Mouse (Mus musculus) heart, embryonic 15.5 days (tissue): ENCODE data around the gene Cct5. TPM values are rescaled to one million over a fixed set of nuclear protein-coding genes. Genes with fewer than 3 reads are reported as not detected.

Experiments used
- ATAC-seq: fragments of 200-750 bp; cut with Nextera tagmentation; replicated peaks from 2 replicates; pipeline ENCODE4 v1.8.0; 2017; ENCODE audit warnings: low read depth, moderate TSS enrichment; ENCODE audit not compliant: insufficient number of reproducible peaks, insufficient read depth, low FRiP score
- H3K27ac ChIP-seq: fragments of 300-500 bp; sonication (generic); 2 replicates; pipeline ENCODE4 v1.5.1; 2015; ENCODE audit warnings: mild to moderate bottlenecking, inconsistent platforms
- H3K27me3 ChIP-seq: fragments of 300-500 bp; sonication (generic); 2 replicates; pipeline ENCODE4 v1.6.1; 2015; ENCODE audit warnings: inconsistent platforms
- H3K36me3 ChIP-seq: fragments of 300-500 bp; sonication (generic); 2 replicates; pipeline ENCODE4 v1.6.1; 2015; ENCODE audit warnings: mild to moderate bottlenecking, inconsistent platforms
- H3K4me1 ChIP-seq: fragments of 300-500 bp; sonication (generic); replicated peaks from 2 replicates; pipeline ENCODE4 v1.6.1; 2015; ENCODE audit warnings: inconsistent platforms
- H3K4me2 ChIP-seq: fragments of 300-500 bp; sonication (generic); 2 replicates; pipeline ENCODE4 v1.6.1; 2015; ENCODE audit warnings: inconsistent platforms, mild to moderate bottlenecking, moderate library complexity
- H3K4me3 ChIP-seq: fragments of 300-500 bp; sonication (generic); 2 replicates; pipeline ENCODE4 v1.5.1; 2015; ENCODE audit warnings: mild to moderate bottlenecking, inconsistent platforms
- H3K9ac ChIP-seq: fragments of 300-500 bp; sonication (generic); 2 replicates; pipeline ENCODE4 v1.6.1; 2015; ENCODE audit warnings: mild to moderate bottlenecking, inconsistent platforms
- H3K9me3 ChIP-seq: fragments of 300-500 bp; sonication (generic); replicated peaks from 2 replicates; pipeline ENCODE4 v1.6.1; 2016; ENCODE audit warnings: inconsistent platforms
- WGBS: fragments of 180-500 bp; shearing (Covaris S2); methylation state at CpG from one replicate; pipeline ENCODE4 v1.1.7; 2015; ENCODE audit warnings: mixed read lengths; 5-methylcytosine and 5-hydroxymethylcytosine counted together
- polyA plus RNA-seq: library from polyadenylated mRNA; unstranded; fragments of >200 nt; fragmentation: Nextera tagmentation; extraction: Ambion mirVana; gene quantifications from 2 replicates; pipeline ENCODE4 v1.2.1, GENCODE M21; 2015

Cct5 gene
- polyA plus RNA-seq, 1 experiment from 2014 or later = 312 TPM

GRCm38 (mm10) chr15:31627277-31628154, 25.9 kb upstream of the Cct5 start:
- H3K4me2 ChIP-seq = no peak overlapping the region
- no peak overlapping the region for H3K27ac ChIP-seq
- WGBS = 35% methylated on average over 12 of the region's 12 CpGs
- no peak overlapping the region for H3K4me3 ChIP-seq
- no peaks in the 10 kb centered on the region for H3K27me3 ChIP-seq
- no peak overlapping the region for H3K9ac ChIP-seq
- peaks cover 1% of the 10 kb centered on the region; the same call in 1 of the 2 replicates for H3K4me1 ChIP-seq
- H3K36me3 ChIP-seq = no peaks in the 10 kb centered on the region
- H3K9me3 ChIP-seq = no peaks in the 10 kb centered on the region
- ATAC-seq = no peak

GRCm38 (mm10) chr15:31619521-31619920, 17.9 kb upstream of the Cct5 start:
- no peak overlapping the region for H3K27ac ChIP-seq
- H3K9me3 ChIP-seq = no peaks in the 10 kb centered on the region
- no peak overlapping the region for H3K4me3 ChIP-seq
- no peak for ATAC-seq
- H3K4me2 ChIP-seq = no peak overlapping the region
- WGBS = 89% methylated on average over 8 of the region's 8 CpGs
- no peaks in the 10 kb centered on the region for H3K27me3 ChIP-seq
- H3K4me1 ChIP-seq = no peaks in the 10 kb centered on the region
- H3K36me3 ChIP-seq = peaks cover 23% of the 10 kb centered on the region
- no peak overlapping the region for H3K9ac ChIP-seq

- H3K4me1 ChIP-seq = no peaks in the 10 kb centered on the region
- no peaks in the 10 kb centered on the region for H3K27me3 ChIP-seq
- WGBS = 91% methylated on average over 9 of the region's 9 CpGs
- H3K4me3 ChIP-seq = no peak overlapping the region
- no peak overlapping the region for H3K27ac ChIP-seq
- H3K4me2 ChIP-seq = no peak overlapping the region
- no peaks in the 10 kb centered on the region for H3K9me3 ChIP-seq
- H3K36me3 ChIP-seq = peaks cover 23% of the 10 kb centered on the region
- no peak for ATAC-seq
- H3K9ac ChIP-seq = no peak overlapping the region
Observed at GRCm38 (mm10) chr15:31617261-31617660, 15.7 kb upstream of the Cct5 start.

DNA sequence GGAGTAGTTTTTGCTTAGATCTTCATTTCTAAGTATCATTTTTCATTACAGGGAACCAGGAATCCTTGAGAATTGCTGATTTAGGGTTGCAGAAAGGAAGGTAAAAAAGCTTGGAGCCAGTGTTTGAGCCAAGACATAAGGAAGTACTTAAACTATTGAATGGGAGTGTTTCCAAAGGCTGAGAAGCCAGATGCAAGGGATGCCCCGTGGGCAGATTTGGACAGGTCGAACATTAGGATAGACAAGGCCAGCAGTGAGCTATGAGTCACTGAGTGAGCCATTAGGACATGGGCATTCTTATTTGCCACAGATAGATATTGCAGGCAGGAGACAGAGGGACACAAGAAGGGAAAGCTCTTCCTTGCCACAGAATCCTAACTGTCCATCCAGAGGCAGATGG, 13.1 kb upstream of the Cct5 start:
- Histone ChIP-seq H3K9me3 (no peaks in the 10 kb centered on the region), H3K36me3 (peaks cover 23% of the 10 kb centered on the region), H3K9ac (no peak overlapping the region), H3K27ac (no peak overlapping the region), H3K4me1 (no peaks in the 10 kb centered on the region), H3K4me2 (no peak overlapping the region), H3K27me3 (no peaks in the 10 kb centered on the region), H3K4me3 (no peak overlapping the region)
- ATAC-seq = no peak
- 87% methylated on average over 2 of the region's 2 CpGs for WGBS

DNA sequence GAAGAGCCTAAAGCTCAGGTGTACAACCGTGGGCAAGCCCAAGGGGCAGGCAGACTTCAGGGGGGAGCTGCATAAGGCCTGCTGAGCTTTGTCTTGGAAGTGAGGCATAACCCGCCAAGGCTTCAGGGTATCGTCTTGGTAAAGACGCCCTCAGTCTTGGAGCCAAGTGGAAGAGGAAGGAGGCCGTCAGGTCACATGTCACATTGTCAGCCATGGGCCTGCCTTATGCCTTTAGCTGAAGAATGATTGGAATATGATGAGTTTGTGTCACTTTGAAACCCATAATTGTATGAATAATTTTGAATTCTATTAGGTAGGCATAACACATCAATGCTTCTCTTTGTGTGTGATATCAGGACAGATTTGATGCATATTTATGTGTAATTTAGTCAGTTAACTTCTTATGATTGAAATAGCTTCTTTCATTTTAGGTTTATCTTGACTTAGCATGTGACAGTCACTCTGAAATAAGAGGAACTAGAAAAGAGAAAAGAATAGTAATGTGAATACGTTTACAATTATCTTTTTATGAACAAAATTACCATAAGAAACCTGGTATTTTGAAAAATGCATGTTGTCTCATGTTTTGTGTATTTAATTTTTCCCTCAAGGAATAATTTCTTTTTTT, 12.3 kb upstream of the Cct5 start:
- no peak overlapping the region for H3K4me3 ChIP-seq
- no peak for ATAC-seq
- H3K9me3 ChIP-seq = no peaks in the 10 kb centered on the region
- WGBS = 83% methylated on average over 6 of the region's 6 CpGs
- H3K36me3 ChIP-seq = peaks cover 16% of the 10 kb centered on the region
- H3K4me1 ChIP-seq = no peaks in the 10 kb centered on the region
- H3K9ac ChIP-seq = no peak overlapping the region
- no peaks in the 10 kb centered on the region for H3K27me3 ChIP-seq
- no peak overlapping the region for H3K4me2 ChIP-seq
- no peak overlapping the region for H3K27ac ChIP-seq

GRCm38 (mm10) chr15:31611976-31612375, 10.4 kb upstream of the Cct5 start:
- Histone ChIP-seq H3K36me3 (peaks cover 3% of the 10 kb centered on the region; the same call in 1 of the 2 replicates), H3K27ac (no peak overlapping the region), H3K4me2 (no peak overlapping the region), H3K9ac (no peak overlapping the region), H3K9me3 (no peaks in the 10 kb centered on the region), H3K27me3 (no peaks in the 10 kb centered on the region), H3K4me3 (no peak overlapping the region), H3K4me1 (peaks cover under 1% of the 10 kb centered on the region)
- 88% methylated on average over 4 of the region's 4 CpGs for WGBS
- no peak for ATAC-seq

GRCm38 (mm10) chr15:31611027-31611426, 9.4 kb upstream of the Cct5 start:
- H3K4me2 ChIP-seq = no peak overlapping the region
- H3K4me3 ChIP-seq = no peak overlapping the region
- H3K27me3 ChIP-seq = no peaks in the 10 kb centered on the region
- H3K9ac ChIP-seq = no peak overlapping the region
- no peaks in the 10 kb centered on the region; the same call in 1 of the 2 replicates for H3K36me3 ChIP-seq
- WGBS = 70% methylated on average over 3 of the region's 3 CpGs
- no peak for ATAC-seq
- H3K9me3 ChIP-seq = no peaks in the 10 kb centered on the region
- no peak overlapping the region for H3K27ac ChIP-seq
- peaks cover 5% of the 10 kb centered on the region for H3K4me1 ChIP-seq

- ATAC-seq = no peak
- Histone ChIP-seq H3K9ac (no peak overlapping the region), H3K27me3 (no peaks in the 10 kb centered on the region), H3K4me2 (no peak overlapping the region), H3K4me1 (peaks cover 14% of the 10 kb centered on the region), H3K27ac (no peak overlapping the region), H3K4me3 (no peak overlapping the region), H3K9me3 (no peaks in the 10 kb centered on the region), H3K36me3 (no peaks in the 10 kb centered on the region; the same call in 1 of the 2 replicates)
- 48% methylated on average over 6 of the region's 6 CpGs for WGBS
Observed at GRCm38 (mm10) chr15:31606821-31607220, 5.2 kb upstream of the Cct5 start.

GRCm38 (mm10) chr15:31603113-31603512, 1.5 kb upstream of the Cct5 start:
- H3K4me3 ChIP-seq = peak overlapping the region; percentile 76; the same call in 1 of the 2 replicates
- no peak overlapping the region for H3K9ac ChIP-seq
- H3K4me1 ChIP-seq = peaks cover 36% of the 10 kb centered on the region
- no peaks in the 10 kb centered on the region for H3K9me3 ChIP-seq
- H3K36me3 ChIP-seq = no peaks in the 10 kb centered on the region
- peak overlapping the region; percentile 75 for H3K4me2 ChIP-seq
- 0 out of 2 replicates have a peak overlapping the region, but pooled peaks have one; percentile 94 for H3K27ac ChIP-seq
- 86% methylated on average over 13 of the region's 13 CpGs for WGBS
- no peak for ATAC-seq
- H3K27me3 ChIP-seq = no peaks in the 10 kb centered on the region

- peaks cover 36% of the 10 kb centered on the region for H3K4me1 ChIP-seq
- peak overlapping the region; percentile 76 for H3K4me3 ChIP-seq
- WGBS = 2% methylated on average over 15 of the region's 15 CpGs
- peak overlapping the region; percentile 94 for H3K27ac ChIP-seq
- no peaks in the 10 kb centered on the region for H3K9me3 ChIP-seq
- H3K4me2 ChIP-seq = peak overlapping the region; percentile 75
- H3K27me3 ChIP-seq = no peaks in the 10 kb centered on the region
- H3K36me3 ChIP-seq = no peaks in the 10 kb centered on the region
- ATAC-seq = peak; percentile 43; the same call in 1 of the 2 replicates
- peak overlapping the region; percentile 96 for H3K9ac ChIP-seq
Observed at GRCm38 (mm10) chr15:31602426-31602825, 822 bp upstream of the Cct5 start.

DNA sequence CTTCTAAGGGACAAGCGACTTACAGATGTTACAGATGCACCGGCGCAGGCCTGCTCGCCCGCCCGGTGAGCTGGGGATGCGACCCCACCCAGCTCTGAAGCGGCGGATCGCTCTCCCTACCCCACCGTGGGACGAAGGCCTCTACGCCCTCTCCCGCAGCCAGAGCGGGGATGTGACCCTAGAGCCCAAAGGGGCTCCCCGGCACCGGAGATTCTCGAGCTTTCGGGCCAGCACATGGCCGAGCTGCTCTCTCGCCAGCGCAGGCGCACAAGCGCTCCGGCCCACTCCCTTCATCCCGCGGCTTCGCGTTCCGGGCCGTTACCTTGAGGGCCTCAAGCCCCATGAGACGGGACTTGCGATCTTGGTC, 342 bp downstream of the Cct5 start:
- H3K27ac ChIP-seq = peak overlapping the region; percentile 74
- no peaks in the 10 kb centered on the region for H3K9me3 ChIP-seq
- WGBS = under 1% methylated on average over 33 of the region's 33 CpGs
- ATAC-seq = peak; percentile 68
- peak overlapping the region; percentile 76 for H3K4me3 ChIP-seq
- H3K27me3 ChIP-seq = no peaks in the 10 kb centered on the region
- peak overlapping the region; percentile 78 for H3K4me2 ChIP-seq
- H3K4me1 ChIP-seq = peaks cover 31% of the 10 kb centered on the region
- H3K36me3 ChIP-seq = 0 out of 2 replicates have a peak, but pooled peaks cover 2% of the 10 kb centered on the region
- peak overlapping the region; percentile 80 for H3K9ac ChIP-seq
